12 mouse cellular contexts compared by ENCODE assay signal in genomic region chr5:114949316-114949715, GRCm38 (mm10). TPM values are rescaled to one million over a fixed set of nuclear protein-coding genes. Genes with fewer than 3 reads are reported as not detected.
DNase-seq lines count a peak whose midpoint lies in the region; ATAC-seq lines count a peak whose summit lies in the region.
"Had no signal": no experiment of that assay in that cellular context is flagged by ENCODE, and none has a peak within 500 bp of the region (broad histone marks: within the 10 kb centered on the region; RNA-seq: fewer than 3 reads in every experiment).

No protein-coding gene starts in this region.

- H3K36me3 ChIP-seq in hindbrain, embryonic 10.5 days, result peaks cover 56% of the 10 kb centered on the region
- peaks cover 47% of the 10 kb centered on the region for H3K36me3 ChIP-seq in hindbrain, embryonic 14.5 days (replicated peaks; ENCODE audit: control insufficient read depth, insufficient read depth)
- peaks cover 43% of the 10 kb centered on the region for H3K36me3 ChIP-seq in embryonic facial prominence, embryonic 14.5 days (ENCODE audit: control insufficient read depth, insufficient read depth, low read length)

- H3K4me1 ChIP-seq in hindbrain, embryonic 10.5 days (replicated peaks), result peaks cover 25% of the 10 kb centered on the region
- no peaks in the 10 kb centered on the region for H3K4me1 ChIP-seq in hindbrain, embryonic 14.5 days (replicated peaks; ENCODE audit: control insufficient read depth, insufficient read depth, low read length)
- H3K4me1 ChIP-seq in embryonic facial prominence, embryonic 14.5 days (ENCODE audit: control insufficient read depth, insufficient read depth, low read length), result peaks cover 7% of the 10 kb centered on the region; the same call in 1 of the 2 replicates

- no peak overlapping the region for H3K4me2 ChIP-seq in hindbrain, embryonic 14.5 days (replicated peaks)
- no peak overlapping the region for H3K4me2 ChIP-seq in embryonic facial prominence, embryonic 14.5 days (ENCODE audit: low read depth, low read length)

- intact Hi-C loops in left cerebral cortex, postnatal 36 days (cut with DNase I), result no loop called here

- WGBS in hindbrain, embryonic 10.5 days, result 64% methylated on average over 5 of the region's 5 CpGs
- WGBS in hindbrain, embryonic 14.5 days, result 55% methylated on average over 5 of the region's 5 CpGs
- 61% methylated on average over 4 of the region's 5 CpGs for WGBS in embryonic facial prominence, embryonic 14.5 days

- no peak for DNase-seq in hindbrain, embryonic 10.5 days (ENCODE audit: low spot score)
- no peak for DNase-seq in hindbrain, embryonic 14.5 days (ENCODE audit: low spot score)
- DNase-seq in retina, postnatal 1 day, result peak; percentile 52
- no peak for DNase-seq in retina, embryonic 14.5 days (ENCODE audit: low spot score)
- peak; percentile 75 for DNase-seq in embryonic facial prominence, embryonic 14.5 days (ENCODE audit: low spot score)
- DNase-seq in natural killer cell, adult 2 months (ENCODE audit: low spot score in 2 of 2), result no peak
- no peak for DNase-seq in gastrocnemius, postnatal 4 days (ENCODE audit: low spot score in 2 of 2)
- DNase-seq in left cerebral cortex, postnatal 36 days (ENCODE audit: low spot score in 2 of 2), result no peak
- DNase-seq: embryo, embryonic 11 days; thymus, postnatal 36 days had no signal

- H3K27ac ChIP-seq in hindbrain, embryonic 10.5 days, result 0 out of 2 replicates have a peak overlapping the region, but pooled peaks have one; percentile 36
- H3K27ac ChIP-seq in hindbrain, embryonic 14.5 days, result no peak overlapping the region
- H3K27ac ChIP-seq in embryonic facial prominence, embryonic 14.5 days (replicated peaks; ENCODE audit: low read depth, low read length), result no peak overlapping the region

- no peak overlapping the region for H3K9ac ChIP-seq in hindbrain, embryonic 14.5 days
- no peak overlapping the region for H3K9ac ChIP-seq in embryonic facial prominence, embryonic 14.5 days (ENCODE audit: low read depth, low read length)

- no peaks in the 10 kb centered on the region for H3K27me3 ChIP-seq in hindbrain, embryonic 10.5 days (ENCODE audit: insufficient read depth, poor library complexity, severe bottlenecking)
- no peaks in the 10 kb centered on the region for H3K27me3 ChIP-seq in hindbrain, embryonic 14.5 days (ENCODE audit: control insufficient read depth, insufficient read depth, low read length)
- no peaks in the 10 kb centered on the region for H3K27me3 ChIP-seq in embryonic facial prominence, embryonic 14.5 days (replicated peaks; ENCODE audit: control insufficient read depth, insufficient read depth, low read length)
- H3K27me3 ChIP-seq: Patski had no signal

- no peaks in the 10 kb centered on the region for H3K9me3 ChIP-seq in hindbrain, embryonic 10.5 days
- H3K9me3 ChIP-seq in hindbrain, embryonic 14.5 days (ENCODE audit: control insufficient read depth, low read length), result no peaks in the 10 kb centered on the region
- no peaks in the 10 kb centered on the region for H3K9me3 ChIP-seq in embryonic facial prominence, embryonic 14.5 days (ENCODE audit: control insufficient read depth, low read length)

- no peak for ATAC-seq in hindbrain, embryonic 14.5 days (ENCODE audit: low FRiP score)
- peak; percentile 76 for ATAC-seq in embryonic facial prominence, embryonic 14.5 days (ENCODE audit: low read depth)

- no peak overlapping the region for H3K4me3 ChIP-seq in hindbrain, embryonic 10.5 days
- H3K4me3 ChIP-seq in hindbrain, embryonic 14.5 days (replicated peaks; ENCODE audit: low read length), result no peak overlapping the region
- H3K4me3 ChIP-seq in embryonic facial prominence, embryonic 14.5 days (ENCODE audit: low read depth, low read length), result no peak overlapping the region

RNA-seq across cellular contexts. Expression of gene 2210016L21Rik, which starts 7.4 kb away (rescaled TPM):
- 49.0 and 49.9 TPM in 2 replicates for polyA plus RNA-seq in hindbrain, embryonic 10.5 days (2016; fragmentation: Nextera tagmentation; extraction: Ambion mirVana)
- 126 and 135 TPM in 2 replicates for polyA plus RNA-seq in hindbrain, embryonic 14.5 days (2014; fragmentation: Nextera tagmentation; extraction: Ambion mirVana)
- 46.8 and 63.2 TPM in 2 replicates for polyA plus RNA-seq in embryonic facial prominence, embryonic 14.5 days (2014; fragmentation: Nextera tagmentation; extraction: Ambion mirVana)
- total RNA-seq in gastrocnemius, postnatal 4 days (2021), result 10 to 100 TPM; 34.5 to 34.6 TPM
- 100 to 1,000 TPM; 203 to 243 TPM for total RNA-seq in left cerebral cortex, postnatal 36 days (2021)

RNA-seq across cellular contexts. Expression of gene Hnf1a, which starts 21.6 kb away (rescaled TPM):
- polyA plus RNA-seq in hindbrain, embryonic 10.5 days (2016; fragmentation: Nextera tagmentation; extraction: Ambion mirVana), result 0.05 TPM in 1 of 2 replicates, not detected in the other
- 0.07 TPM in 1 of 2 replicates, not detected in the other for polyA plus RNA-seq in hindbrain, embryonic 14.5 days (2014; fragmentation: Nextera tagmentation; extraction: Ambion mirVana)
- polyA plus RNA-seq in embryonic facial prominence, embryonic 14.5 days (2014; fragmentation: Nextera tagmentation; extraction: Ambion mirVana), result 0.10 TPM in 2 replicates
- total RNA-seq in gastrocnemius, postnatal 4 days (2021), result not detected
- not detected for total RNA-seq in left cerebral cortex, postnatal 36 days (2021)
- total RNA-seq: left cerebral cortex, postnatal 25 days had no signal

RNA-seq across cellular contexts. Expression of gene Oasl1, which starts 26.3 kb away (rescaled TPM):
- polyA plus RNA-seq in hindbrain, embryonic 10.5 days (2016; fragmentation: Nextera tagmentation; extraction: Ambion mirVana), result not detected in 2 replicates
- 0.13 and 0.25 TPM in 2 replicates for polyA plus RNA-seq in hindbrain, embryonic 14.5 days (2014; fragmentation: Nextera tagmentation; extraction: Ambion mirVana)
- polyA plus RNA-seq in embryonic facial prominence, embryonic 14.5 days (2014; fragmentation: Nextera tagmentation; extraction: Ambion mirVana), result 0.56 and 0.85 TPM in 2 replicates
- total RNA-seq in gastrocnemius, postnatal 4 days (2021), result under 1 TPM; 0.52 to 0.71 TPM
- not detected for total RNA-seq in left cerebral cortex, postnatal 36 days (2021)

RNA-seq across cellular contexts. Expression of gene Oasl2, which starts 52.6 kb away (rescaled TPM):
- 0.70 and 1.2 TPM in 2 replicates for polyA plus RNA-seq in hindbrain, embryonic 10.5 days (2016; fragmentation: Nextera tagmentation; extraction: Ambion mirVana)
- polyA plus RNA-seq in hindbrain, embryonic 14.5 days (2014; fragmentation: Nextera tagmentation; extraction: Ambion mirVana), result 3.7 and 5.0 TPM in 2 replicates
- polyA plus RNA-seq in embryonic facial prominence, embryonic 14.5 days (2014; fragmentation: Nextera tagmentation; extraction: Ambion mirVana), result 3.5 and 5.0 TPM in 2 replicates
- 1 to 10 TPM; 1.4 to 2.5 TPM for total RNA-seq in gastrocnemius, postnatal 4 days (2021)
- 1 to 10 TPM; 1.2 to 3.3 TPM for total RNA-seq in left cerebral cortex, postnatal 36 days (2021)

Comparison
In these comparisons a context has a peak if more than half of its experiments do, and no peak if none do; other contexts are left out.
1. DNase-seq: peak in retina, postnatal 1 day (single experiment) and embryonic facial prominence, embryonic 14.5 days (single experiment); none in hindbrain, embryonic 10.5 days (single experiment), hindbrain, embryonic 14.5 days (single experiment), retina, embryonic 14.5 days (single experiment), natural killer cell, adult 2 months (0 of 2), gastrocnemius, postnatal 4 days (0 of 2) and left cerebral cortex, postnatal 36 days (0 of 2).